Mouse (Mus musculus): ENCODE data around the gene Msi2. TPM values are rescaled to one million over a fixed set of nuclear protein-coding genes. Genes with fewer than 3 reads are reported as not detected.
A peak's percentile ranks its signal among the peaks of the same experiment; 100 is the strongest.

The Msi2 gene
- polyA plus RNA-seq, 1 experiment from 2014 or later: 29.9 TPM

DNA sequence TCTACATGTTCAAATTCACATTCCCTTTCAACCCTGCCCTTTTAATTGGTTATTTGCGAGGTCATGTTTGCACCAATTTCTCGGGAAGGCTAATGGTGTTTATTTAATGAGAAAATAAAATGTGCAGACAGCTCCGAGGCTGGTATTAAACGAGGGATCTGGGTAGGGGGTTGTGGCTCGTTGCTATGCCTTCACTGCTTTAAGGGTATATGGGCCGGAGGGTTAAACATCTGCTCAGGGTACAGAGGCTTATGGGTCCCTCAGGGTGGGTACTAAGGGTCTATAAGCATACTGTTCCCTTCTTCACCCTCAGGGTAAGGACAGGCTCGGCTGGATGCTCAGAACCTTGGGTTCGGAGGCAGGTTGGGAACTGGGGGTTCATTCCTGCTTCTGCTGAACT lies 245.6 kb downstream of the Msi2 start:
- Histone ChIP-seq H3K4me1 (replicated peaks) (peaks cover 93% of the 10 kb centered on the region), H3K9me3 (no peaks in the 10 kb centered on the region), H3K4me3 (no peak overlapping the region), H3K27me3 (ENCODE audit: insufficient read depth, poor library complexity, severe bottlenecking) (no peaks in the 10 kb centered on the region), H3K27ac (peak overlapping the region; percentile 85), H3K36me3 (peaks cover 49% of the 10 kb centered on the region)
- WGBS: 51% methylated on average over 8 of the region's 8 CpGs
- DNase-seq (ENCODE audit: low spot score): no peak

DNA sequence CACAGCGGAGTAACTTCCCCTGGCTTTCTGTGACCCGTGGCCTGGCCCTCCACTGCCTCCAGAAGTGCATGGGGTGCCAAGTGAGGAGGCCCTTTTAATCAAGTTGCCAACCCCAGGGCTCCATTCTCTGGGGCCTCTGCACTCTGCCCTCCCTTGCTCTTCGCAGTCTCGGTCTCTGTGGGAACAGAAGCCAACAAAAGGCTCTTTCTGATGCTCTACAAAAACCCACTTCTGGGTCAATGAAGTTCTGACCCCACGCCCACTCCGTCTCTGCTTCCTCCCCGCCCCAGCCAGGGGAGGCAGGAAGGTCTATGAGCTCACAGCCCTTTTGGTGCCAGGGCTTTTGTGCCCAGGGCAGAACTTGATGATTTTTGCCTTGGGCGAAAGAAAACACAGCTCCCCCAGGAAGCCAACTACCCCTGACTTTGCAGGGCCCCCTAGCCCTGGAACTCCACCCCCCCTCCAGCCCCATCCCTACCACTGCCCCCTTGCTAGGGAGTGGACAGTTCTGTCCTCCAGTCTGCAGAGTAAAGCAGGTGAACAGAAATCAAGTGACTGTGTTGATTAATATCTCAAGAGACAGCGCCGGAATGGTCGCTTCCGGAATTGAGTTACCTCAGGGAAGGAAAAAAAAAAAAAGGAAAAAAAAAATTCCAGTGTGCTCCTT lies 246.2 kb downstream of the Msi2 start:
- peak; percentile 82 for DNase-seq (ENCODE audit: low spot score)
- 18% methylated on average over 12 of the region's 12 CpGs for WGBS
- peak overlapping the region; percentile 11; the same call in 1 of the 2 replicates for H3K4me3 ChIP-seq
- H3K27me3 ChIP-seq (ENCODE audit: insufficient read depth, poor library complexity, severe bottlenecking): no peaks in the 10 kb centered on the region
- peak overlapping the region; percentile 85 for H3K27ac ChIP-seq
- H3K9me3 ChIP-seq: no peaks in the 10 kb centered on the region
- H3K4me1 ChIP-seq (replicated peaks): peaks cover 95% of the 10 kb centered on the region
- peaks cover 49% of the 10 kb centered on the region for H3K36me3 ChIP-seq

DNA sequence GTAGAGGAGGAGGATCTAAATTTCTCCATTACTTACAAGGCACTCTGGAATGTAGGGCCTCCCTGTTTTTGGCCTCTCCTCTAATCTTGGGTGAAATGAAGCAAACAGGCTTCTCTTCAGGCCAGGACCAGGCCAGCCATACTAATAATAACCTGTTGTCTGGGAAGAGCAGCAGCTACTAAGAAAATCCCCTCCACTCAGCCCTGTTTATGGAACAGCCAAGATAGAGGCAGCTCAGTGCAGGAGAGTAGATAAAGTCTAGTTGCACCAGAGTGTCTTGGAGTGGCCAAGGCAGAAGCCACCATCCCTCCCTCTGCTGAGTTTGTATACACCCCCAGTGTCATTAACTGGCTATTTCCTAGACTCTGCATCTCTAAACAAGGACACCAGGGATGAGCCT lies 247.7 kb downstream of the Msi2 start:
- Histone ChIP-seq H3K27me3 (ENCODE audit: insufficient read depth, poor library complexity, severe bottlenecking) (no peaks in the 10 kb centered on the region), H3K36me3 (peaks cover 44% of the 10 kb centered on the region), H3K4me3 (no peak overlapping the region), H3K27ac (peak overlapping the region; percentile 60), H3K4me1 (replicated peaks) (peaks cover 86% of the 10 kb centered on the region), H3K9me3 (no peaks in the 10 kb centered on the region)
- no peak for DNase-seq (ENCODE audit: low spot score)

DNA sequence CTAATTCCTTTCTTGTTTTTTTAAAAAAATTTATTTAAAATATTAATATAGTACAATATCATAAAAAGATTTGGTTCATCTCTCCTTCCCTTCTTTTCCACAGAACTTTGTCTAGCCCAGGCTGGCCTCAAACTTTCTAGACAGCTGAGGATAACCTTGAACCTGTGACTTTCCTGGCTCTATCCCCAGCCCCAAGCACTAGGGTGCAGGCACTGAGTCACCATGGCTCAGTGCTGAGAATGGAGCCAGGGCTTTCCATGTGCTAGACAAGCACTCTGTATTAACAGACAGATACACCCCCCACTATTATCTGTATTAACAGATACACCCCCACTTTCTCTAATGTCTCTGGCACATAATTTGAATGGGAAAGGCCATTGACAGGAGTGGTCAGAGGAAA lies 249.3 kb downstream of the Msi2 start:
- H3K27me3 ChIP-seq (ENCODE audit: insufficient read depth, poor library complexity, severe bottlenecking): no peaks in the 10 kb centered on the region
- H3K36me3 ChIP-seq: peaks cover 46% of the 10 kb centered on the region
- H3K4me3 ChIP-seq: no peak overlapping the region
- H3K27ac ChIP-seq: peak overlapping the region; percentile 40
- DNase-seq (ENCODE audit: low spot score): no peak
- peaks cover 85% of the 10 kb centered on the region for H3K4me1 ChIP-seq (replicated peaks)
- no peaks in the 10 kb centered on the region for H3K9me3 ChIP-seq

DNA sequence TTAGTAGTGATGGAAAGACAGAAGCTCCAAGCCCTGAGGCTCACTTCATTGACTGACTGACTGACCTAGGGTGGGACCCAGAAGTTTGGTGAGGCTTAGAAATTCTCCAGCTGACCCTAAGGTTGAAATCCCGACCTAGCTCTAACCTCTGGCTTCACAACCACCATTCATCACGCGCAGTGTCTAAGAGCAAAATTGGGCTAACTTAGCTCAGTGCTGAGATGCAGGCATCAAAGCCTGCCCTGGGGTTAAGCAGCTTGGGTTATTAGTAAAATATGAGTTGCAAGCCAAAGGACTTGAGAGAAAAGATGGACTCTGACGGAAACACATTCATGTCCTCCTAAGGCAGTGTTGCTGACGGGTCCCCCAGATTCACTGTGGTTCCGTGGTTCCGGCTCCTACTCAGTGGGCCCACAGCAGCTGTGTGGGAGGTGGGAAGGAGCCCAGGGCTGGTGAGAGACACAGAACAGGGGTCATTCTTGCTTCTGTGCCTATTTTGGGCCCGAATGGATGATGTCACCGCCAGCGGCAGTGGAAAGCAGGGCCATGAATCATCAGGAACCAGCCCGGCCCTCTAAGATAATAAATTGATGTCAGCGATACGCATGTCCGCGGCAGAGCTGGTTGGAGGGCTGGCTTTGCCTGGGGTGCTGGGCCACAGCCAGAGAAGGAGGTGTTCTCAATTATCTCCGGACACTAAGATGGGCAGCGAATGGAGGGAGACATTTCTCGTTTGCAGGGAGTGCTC lies 250.6 kb downstream of the Msi2 start:
- H3K27me3 ChIP-seq (ENCODE audit: insufficient read depth, poor library complexity, severe bottlenecking): no peaks in the 10 kb centered on the region
- H3K36me3 ChIP-seq: peaks cover 58% of the 10 kb centered on the region
- H3K27ac ChIP-seq: peak overlapping the region; percentile 79
- peaks cover 85% of the 10 kb centered on the region for H3K4me1 ChIP-seq (replicated peaks)
- DNase-seq (ENCODE audit: low spot score): no peak
- no peaks in the 10 kb centered on the region for H3K9me3 ChIP-seq
- H3K4me3 ChIP-seq: no peak overlapping the region
- 82% methylated on average over 18 of the region's 18 CpGs for WGBS

DNA sequence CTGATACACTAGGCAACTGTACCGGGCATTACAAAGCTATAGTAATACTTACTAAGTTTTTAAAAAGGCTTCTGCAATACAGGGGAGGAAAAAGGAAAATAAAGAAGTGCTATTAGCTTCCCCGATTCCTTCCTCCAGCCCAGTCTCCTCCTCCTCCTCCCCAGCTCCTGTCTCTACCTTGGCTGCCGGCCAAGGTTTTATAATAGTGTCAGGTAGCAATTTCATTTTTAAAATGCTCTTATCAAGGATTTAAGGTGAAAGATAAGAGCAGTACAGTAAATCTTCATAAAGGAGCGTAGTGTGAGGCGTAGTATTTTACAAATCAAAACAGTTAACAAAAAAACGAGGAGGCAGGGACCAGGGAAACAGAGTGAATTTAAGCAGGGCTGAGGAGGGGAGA lies 254.4 kb downstream of the Msi2 start:
- H3K4me3 ChIP-seq: no peak overlapping the region
- H3K4me1 ChIP-seq (replicated peaks): peaks cover 85% of the 10 kb centered on the region
- WGBS: 93% methylated on average over 6 of the region's 6 CpGs
- DNase-seq (ENCODE audit: low spot score): no peak
- no peaks in the 10 kb centered on the region for H3K27me3 ChIP-seq (ENCODE audit: insufficient read depth, poor library complexity, severe bottlenecking)
- peaks cover 49% of the 10 kb centered on the region for H3K36me3 ChIP-seq
- no peaks in the 10 kb centered on the region for H3K9me3 ChIP-seq
- peak overlapping the region; percentile 81 for H3K27ac ChIP-seq

DNA sequence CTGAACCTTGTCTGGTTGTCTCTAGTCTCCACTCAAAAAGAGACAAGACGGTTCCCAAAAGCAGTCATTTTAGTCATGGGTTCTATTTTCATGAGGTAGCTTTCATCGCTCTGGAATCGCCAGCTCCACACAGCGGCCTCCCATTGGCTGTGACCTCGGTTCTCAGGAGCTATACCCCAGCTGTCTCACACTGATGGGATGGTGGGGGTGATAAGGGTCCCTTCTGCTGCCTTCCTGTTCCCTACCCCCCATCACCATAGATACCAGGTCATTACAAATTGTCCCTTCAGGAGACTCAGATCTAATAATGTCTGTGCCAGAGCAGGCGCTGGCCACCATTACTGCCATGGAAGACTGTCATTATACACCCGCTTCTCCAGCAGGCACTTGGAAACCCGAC lies 255.5 kb downstream of the Msi2 start:
- Histone ChIP-seq H3K4me3 (no peak overlapping the region), H3K27ac (peak overlapping the region; percentile 81), H3K4me1 (replicated peaks) (peaks cover 88% of the 10 kb centered on the region), H3K36me3 (peaks cover 49% of the 10 kb centered on the region), H3K9me3 (no peaks in the 10 kb centered on the region), H3K27me3 (ENCODE audit: insufficient read depth, poor library complexity, severe bottlenecking) (no peaks in the 10 kb centered on the region)
- peak; percentile 47 for DNase-seq (ENCODE audit: low spot score)
- WGBS: 68% methylated on average over 8 of the region's 8 CpGs

DNA sequence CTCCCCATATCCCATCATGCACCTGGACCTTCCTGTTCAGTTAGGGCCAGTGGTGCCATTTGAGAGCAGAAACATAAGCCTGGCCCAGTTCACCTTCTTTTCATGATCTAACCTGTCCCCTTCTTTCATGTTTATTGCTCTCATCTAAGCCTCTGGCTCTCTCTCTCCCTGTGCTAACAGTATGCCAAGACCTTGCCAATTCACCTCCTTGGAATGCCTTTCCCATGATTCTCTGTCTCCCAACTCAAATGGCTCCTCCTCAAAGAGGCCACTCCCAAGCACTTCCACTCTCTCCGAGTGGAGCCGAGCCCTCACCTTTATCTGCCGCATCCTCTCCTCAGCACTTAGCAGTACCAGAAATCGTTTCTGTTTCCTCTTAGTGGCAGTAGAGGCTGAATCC lies 256.7 kb downstream of the Msi2 start:
- 92% methylated on average over 4 of the region's 4 CpGs for WGBS
- peaks cover 92% of the 10 kb centered on the region for H3K4me1 ChIP-seq (replicated peaks)

DNA sequence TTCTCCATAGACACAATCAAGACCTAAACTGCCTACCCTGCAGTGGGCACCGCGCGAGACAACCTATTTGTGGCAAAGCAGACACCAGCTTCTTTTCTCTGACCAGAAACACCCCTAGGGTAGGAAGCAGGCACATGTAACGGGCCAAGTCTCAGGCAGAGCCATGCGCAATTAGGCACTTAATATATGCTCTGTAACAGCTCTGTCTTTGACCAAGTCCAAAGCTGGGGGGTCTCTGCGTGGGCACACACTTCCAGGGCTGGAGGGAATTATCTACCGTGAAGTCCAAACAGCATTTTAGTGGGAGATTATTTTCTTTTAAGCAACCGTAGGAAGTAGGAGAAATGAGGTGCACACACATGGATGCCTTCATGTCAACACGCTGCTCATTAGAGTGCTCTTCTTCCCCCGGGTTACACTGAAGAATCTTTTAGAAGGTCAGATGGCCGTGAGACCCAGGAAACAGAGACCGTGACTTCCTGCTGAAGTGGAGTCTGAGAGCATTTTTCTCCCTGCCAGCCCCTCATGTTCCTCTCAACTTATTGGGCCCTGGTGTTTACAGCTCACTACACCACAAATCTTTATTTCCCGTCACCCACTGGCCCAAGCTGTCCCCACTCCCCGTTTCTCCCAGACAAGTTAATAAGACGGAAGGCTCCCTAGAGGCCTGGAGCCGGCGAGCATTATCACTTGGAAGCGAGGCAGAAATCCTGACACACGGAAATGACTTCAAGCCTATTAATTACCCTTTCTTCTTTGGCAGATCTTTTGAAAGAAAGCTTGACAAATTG lies 258.2 kb downstream of the Msi2 start:
- DNase-seq (ENCODE audit: low spot score): peak; percentile 38
- Histone ChIP-seq H3K4me1 (replicated peaks) (peaks cover 99% of the 10 kb centered on the region), H3K9me3 (no peaks in the 10 kb centered on the region), H3K27me3 (ENCODE audit: insufficient read depth, poor library complexity, severe bottlenecking) (no peaks in the 10 kb centered on the region), H3K36me3 (peaks cover 44% of the 10 kb centered on the region), H3K4me3 (no peak overlapping the region), H3K27ac (peak overlapping the region; percentile 81)
- 43% methylated on average over 19 of the region's 19 CpGs for WGBS

More for the DNA sequence above, 256.7 kb downstream of the Msi2 start:
- Histone ChIP-seq H3K27ac (peak overlapping the region; percentile 81), H3K27me3 (ENCODE audit: insufficient read depth, poor library complexity, severe bottlenecking) (no peaks in the 10 kb centered on the region), H3K36me3 (peaks cover 51% of the 10 kb centered on the region), H3K9me3 (no peaks in the 10 kb centered on the region), H3K4me3 (no peak overlapping the region)
- DNase-seq (ENCODE audit: low spot score): no peak

DNA sequence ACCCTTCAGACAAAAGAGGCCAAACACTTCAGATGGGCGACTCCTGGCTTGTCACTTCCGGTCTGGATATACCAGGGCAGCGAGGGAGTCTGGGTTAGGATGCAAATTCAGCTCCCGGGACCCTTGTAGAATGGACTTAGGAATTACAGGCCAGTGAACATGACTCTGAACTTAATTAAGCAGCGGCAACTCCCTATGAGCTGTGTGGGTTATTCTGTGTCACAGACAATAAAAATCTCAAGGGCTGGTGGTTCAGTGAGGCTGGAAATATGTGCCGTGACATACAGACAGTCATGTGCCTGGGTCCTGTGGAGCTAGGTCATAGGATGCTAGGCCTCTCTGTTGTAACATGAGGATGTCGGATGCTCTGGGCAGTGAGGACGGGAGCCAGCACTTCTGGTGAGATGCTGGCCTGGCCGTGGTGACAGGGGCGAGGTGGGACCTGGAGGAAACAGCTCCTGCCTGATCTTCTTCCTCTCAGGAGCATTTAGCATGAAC lies 261.0 kb downstream of the Msi2 start:
- no peak for DNase-seq (ENCODE audit: low spot score)
- H3K4me3 ChIP-seq: no peak overlapping the region
- peak overlapping the region; percentile 20; the same call in 1 of the 2 replicates for H3K27ac ChIP-seq
- H3K9me3 ChIP-seq: no peaks in the 10 kb centered on the region
- H3K4me1 ChIP-seq (replicated peaks): peaks cover 87% of the 10 kb centered on the region
- H3K36me3 ChIP-seq: peaks cover 50% of the 10 kb centered on the region
- H3K27me3 ChIP-seq (ENCODE audit: insufficient read depth, poor library complexity, severe bottlenecking): no peaks in the 10 kb centered on the region
- 80% methylated on average over 10 of the region's 10 CpGs for WGBS

DNA sequence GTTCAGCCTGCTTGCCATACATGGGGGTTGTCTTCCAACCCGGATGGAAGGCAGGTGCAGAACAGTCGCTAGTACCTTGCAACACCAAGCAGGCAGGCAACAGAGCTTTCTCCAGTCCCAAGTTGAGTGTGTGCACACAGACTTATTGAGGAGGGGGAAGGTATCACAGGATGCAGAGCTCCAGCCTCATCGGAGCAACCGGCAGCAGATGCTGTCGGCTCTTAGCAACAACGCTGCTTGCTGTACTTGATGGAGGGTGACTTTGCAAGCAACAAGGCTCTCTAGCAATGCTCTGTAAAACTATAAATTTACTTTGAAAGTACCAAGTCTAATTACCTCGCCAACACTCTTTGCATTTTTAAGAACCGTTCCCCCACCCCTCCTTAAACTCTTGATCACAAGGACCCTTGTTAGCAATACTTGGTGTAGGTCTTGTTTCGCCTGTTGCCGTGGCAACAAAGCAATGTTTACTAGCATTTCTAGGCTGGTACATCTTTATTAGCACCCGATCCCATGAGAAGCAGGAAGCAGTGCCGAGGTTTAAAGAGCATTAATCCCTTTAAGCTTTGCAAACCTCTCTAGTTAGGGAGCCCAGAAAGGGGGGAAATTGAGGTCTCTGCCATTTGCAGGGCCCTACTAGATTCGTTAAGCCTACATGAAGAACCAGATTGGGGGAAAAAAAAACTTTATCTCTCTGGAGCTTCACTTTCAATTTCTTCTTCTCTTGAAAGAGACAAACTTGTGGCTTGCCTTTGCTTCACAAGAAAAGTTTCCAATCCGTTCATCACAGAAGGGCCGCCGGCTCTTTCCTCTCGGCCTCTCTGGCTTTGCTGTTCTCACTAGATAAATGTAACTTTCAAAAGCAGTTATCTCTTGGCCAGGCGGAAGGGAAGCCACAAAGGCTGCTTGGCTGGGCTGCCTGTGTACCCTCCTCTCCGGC lies 263.2 kb downstream of the Msi2 start:
- Histone ChIP-seq H3K36me3 (peaks cover 65% of the 10 kb centered on the region), H3K9me3 (no peaks in the 10 kb centered on the region), H3K4me3 (no peak overlapping the region), H3K27me3 (ENCODE audit: insufficient read depth, poor library complexity, severe bottlenecking) (no peaks in the 10 kb centered on the region), H3K4me1 (replicated peaks) (peaks cover 70% of the 10 kb centered on the region), H3K27ac (peak overlapping the region; percentile 67)
- 67% methylated on average over 19 of the region's 19 CpGs for WGBS
- DNase-seq (ENCODE audit: low spot score): peak; percentile 37

DNA sequence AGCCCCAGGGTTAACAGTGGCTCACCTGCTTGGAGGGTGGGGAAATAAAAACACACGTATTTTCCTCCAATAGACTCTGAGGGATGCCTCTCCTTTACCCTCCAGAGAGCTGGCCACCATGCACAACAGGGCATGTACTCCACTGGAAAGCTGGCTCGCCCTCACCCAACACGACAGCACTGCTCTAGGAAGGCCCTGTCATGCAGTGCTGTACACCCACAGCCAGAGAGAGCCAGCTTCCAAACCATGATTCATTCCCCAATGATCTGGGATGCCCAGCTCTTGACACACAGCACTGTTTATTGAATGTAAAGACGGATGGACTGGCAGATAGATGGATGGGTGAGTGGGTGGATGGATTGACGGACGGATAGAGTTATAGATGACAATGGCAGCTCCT lies 269.1 kb downstream of the Msi2 start:
- H3K9me3 ChIP-seq: no peaks in the 10 kb centered on the region
- peaks cover 58% of the 10 kb centered on the region for H3K4me1 ChIP-seq (replicated peaks)
- no peak for DNase-seq (ENCODE audit: low spot score)
- 92% methylated on average over 6 of the region's 6 CpGs for WGBS
- peaks cover 88% of the 10 kb centered on the region for H3K36me3 ChIP-seq
- no peaks in the 10 kb centered on the region for H3K27me3 ChIP-seq (ENCODE audit: insufficient read depth, poor library complexity, severe bottlenecking)
- H3K4me3 ChIP-seq: no peak overlapping the region
- 0 out of 2 replicates have a peak overlapping the region, but pooled peaks have one; percentile 6 for H3K27ac ChIP-seq
